Mouse (Mus musculus) olfactory bulb, adult 2 months (tissue): Measurements from ENCODE around the gene Cenpa.

Experiments
- CTCF ChIP-seq: fragments of 200-500 bp; IDR thresholded peaks from 2 replicates; pipeline ENCODE4 v1.5.1; 2012; ENCODE audit warnings: low read depth, mild to moderate bottlenecking, low read length, moderate library complexity; ENCODE audit not compliant: insufficient read depth
- POLR2A ChIP-seq: fragments of 200-500 bp; IDR thresholded peaks from 2 replicates; pipeline ENCODE4 v1.6.1; 2012; ENCODE audit warnings: mild to moderate bottlenecking, low read depth, low read length, moderate library complexity; ENCODE audit not compliant: insufficient read depth

DNA sequence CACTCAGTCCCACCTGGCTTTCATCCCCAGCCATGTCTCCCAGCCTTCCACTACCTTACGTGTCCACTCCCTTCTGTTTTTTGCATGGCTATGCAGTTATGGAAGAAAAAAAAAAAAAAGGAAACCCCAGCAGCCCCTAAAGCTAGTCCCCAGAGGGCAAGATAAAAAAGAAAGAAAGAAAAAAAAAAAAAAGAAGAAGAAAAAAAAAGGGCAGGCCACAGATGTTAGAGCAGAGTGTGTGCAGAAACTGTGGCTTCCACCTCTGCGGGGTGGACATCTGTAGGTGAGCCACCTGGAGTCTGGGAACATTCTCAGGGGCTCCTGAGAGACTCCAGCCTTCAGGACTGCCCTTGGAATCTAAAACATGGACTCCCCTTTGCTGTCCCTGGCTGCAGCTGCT is 43.2 kb upstream of the Cenpa start:
- TF ChIP-seq POLR2A (no peak), CTCF (no peak)
